Mouse (Mus musculus) C2C12 (cell line): Measurements from ENCODE around the gene Cplx3. TPM values are rescaled to one million over a fixed set of nuclear protein-coding genes. Genes with fewer than 3 reads are reported as not detected.

ENCODE experiments used
- H3K27me3 ChIP-seq: one replicate; pipeline ENCODE4 v1.6.1; 2011; ENCODE audit not compliant: control insufficient read depth, insufficient read depth, insufficient read length
- H3K36me3 ChIP-seq: one replicate; pipeline ENCODE4 v1.6.1; 2011; ENCODE audit not compliant: control insufficient read depth, insufficient read depth
- H3K4me3 ChIP-seq: one replicate; pipeline ENCODE4 v1.5.1; 2011; ENCODE audit warnings: mild to moderate bottlenecking, control low read depth; ENCODE audit not compliant: poor library complexity, insufficient read depth, severe bottlenecking
- H3K79me2 ChIP-seq: one replicate; pipeline ENCODE4 v1.6.1; 2011; ENCODE audit not compliant: control insufficient read depth, insufficient read depth
- H3K79me3 ChIP-seq: one replicate; pipeline ENCODE4 v1.6.1; 2011; ENCODE audit warnings: low read depth, control low read depth
- H3ac ChIP-seq: one replicate; pipeline ENCODE3; 2011; ENCODE audit warnings: low read depth; ENCODE audit not compliant: control insufficient read depth, insufficient read length
- CEBPB ChIP-seq: IDR thresholded peaks from one replicate; pipeline ENCODE4 v1.6.1; 2011; ENCODE audit warnings: low read depth, mild to moderate bottlenecking, control low read depth, moderate library complexity
- CTCF ChIP-seq: IDR thresholded peaks from one replicate; pipeline ENCODE4 v1.5.1; 2011; ENCODE audit not compliant: control insufficient read depth, insufficient read depth, insufficient read length
- FOSL1 ChIP-seq: IDR thresholded peaks from one replicate; pipeline ENCODE4 v1.8.0; 2011; ENCODE audit warnings: mild to moderate bottlenecking, low read length; ENCODE audit not compliant: poor library complexity, insufficient read depth, severe bottlenecking
- MAX ChIP-seq: IDR thresholded peaks from one replicate; pipeline ENCODE4 v1.6.1; 2011; ENCODE audit warnings: mild to moderate bottlenecking, control low read depth
- MYOD1 ChIP-seq: IDR thresholded peaks from one replicate; pipeline ENCODE4 v1.6.1; 2011; ENCODE audit warnings: low read depth; ENCODE audit not compliant: control insufficient read depth, insufficient read length
- MYOG ChIP-seq: IDR thresholded peaks from one replicate; pipeline ENCODE4 v1.6.1; 2011; ENCODE audit not compliant: control insufficient read depth, insufficient read length; ENCODE audit errors: extremely low read depth
- USF1 ChIP-seq: IDR thresholded peaks from one replicate; pipeline ENCODE4 v1.6.1; 2011; ENCODE audit warnings: low read depth, mild to moderate bottlenecking, control low read depth, moderate library complexity
- polyA plus RNA-seq: library from polyadenylated mRNA; unstranded; fragments of >200 nt; fragmentation: generic; extraction: Trizol; gene quantifications from one replicate; pipeline ENCODE4 v1.2.1, GENCODE M21; 2012; ENCODE audit warnings: missing spikeins

The Cplx3 gene
- polyA plus RNA-seq, 1 experiment = 0.06 TPM

- Histone ChIP-seq H3K4me3 (no peak overlapping the region), H3K79me3 (peaks cover 94% of the 10 kb centered on the region), H3K27me3 (no peaks in the 10 kb centered on the region), H3ac (peak overlapping the region; percentile 48), H3K36me3 (peaks cover 7% of the 10 kb centered on the region), H3K79me2 (peaks cover 100% of the 10 kb centered on the region)
- TF ChIP-seq FOSL1 (no peak), CEBPB (no peak), MAX (no peak), MYOD1 (no peak), CTCF (no peak), USF1 (no peak), MYOG (no peak)
These were observed 33.7 kb upstream of the Cplx3 start for GRCm38 (mm10) chr9:57639661-57640328.

GRCm38 (mm10) chr9:57638651-57639459, 32.8 kb upstream of the Cplx3 start:
- Histone ChIP-seq H3K4me3 (no peak overlapping the region), H3K27me3 (no peaks in the 10 kb centered on the region), H3ac (no peak overlapping the region), H3K36me3 (peaks cover 7% of the 10 kb centered on the region), H3K79me3 (peaks cover 88% of the 10 kb centered on the region), H3K79me2 (peaks cover 100% of the 10 kb centered on the region)
- no peak for TF ChIP-seq CTCF
- no peak for TF ChIP-seq CEBPB
- no peak for TF ChIP-seq USF1
- no peak for TF ChIP-seq MAX
- TF ChIP-seq MYOG = no peak
- TF ChIP-seq MYOD1 = no peak
- no peak for TF ChIP-seq FOSL1

DNA sequence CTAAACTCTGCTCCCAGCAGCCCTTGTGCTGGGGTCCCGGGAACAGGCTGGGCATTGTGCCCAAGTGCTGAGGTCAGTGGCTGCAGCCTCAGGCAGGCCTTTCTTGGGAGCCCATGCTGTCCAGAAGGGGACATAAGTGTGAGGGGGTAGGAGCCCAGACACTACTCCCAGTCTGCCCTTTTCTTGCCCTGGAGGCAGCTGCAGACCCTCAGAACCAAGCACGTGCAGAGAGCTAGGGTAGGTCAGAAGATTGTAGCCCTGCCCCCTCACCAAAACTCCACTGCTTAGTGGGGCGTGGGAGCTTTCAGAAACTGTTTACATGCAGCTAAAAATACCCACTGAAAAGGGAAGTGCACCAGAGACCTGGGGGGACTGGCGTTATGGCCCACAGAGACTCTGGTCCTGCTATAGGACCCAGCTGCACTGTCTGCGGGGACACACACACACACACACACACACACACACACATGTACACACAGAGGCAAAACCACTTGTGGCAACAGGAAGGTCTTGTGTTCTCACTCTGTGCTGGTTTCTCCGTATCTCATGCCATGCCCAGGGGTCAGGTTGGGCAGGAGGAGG, 31.8 kb upstream of the Cplx3 start:
- Histone ChIP-seq H3K36me3 (peaks cover 7% of the 10 kb centered on the region), H3K4me3 (no peak overlapping the region), H3K27me3 (no peaks in the 10 kb centered on the region), H3ac (peak overlapping the region; percentile 31), H3K79me3 (peaks cover 83% of the 10 kb centered on the region), H3K79me2 (peaks cover 99% of the 10 kb centered on the region)
- TF ChIP-seq MYOD1 = no peak
- no peak for TF ChIP-seq MYOG
- no peak for TF ChIP-seq CEBPB
- TF ChIP-seq USF1 = no peak
- no peak for TF ChIP-seq CTCF
- no peak for TF ChIP-seq FOSL1
- no peak for TF ChIP-seq MAX

GRCm38 (mm10) chr9:57637272-57637671, 31.2 kb upstream of the Cplx3 start:
- H3K79me2 ChIP-seq = peaks cover 99% of the 10 kb centered on the region
- peaks cover 83% of the 10 kb centered on the region for H3K79me3 ChIP-seq
- no peak overlapping the region for H3ac ChIP-seq
- peaks cover 7% of the 10 kb centered on the region for H3K36me3 ChIP-seq
- TF ChIP-seq CTCF = no peak
- no peak for TF ChIP-seq FOSL1
- no peak for TF ChIP-seq USF1
- no peak for TF ChIP-seq MYOG
- TF ChIP-seq CEBPB = no peak
- no peak for TF ChIP-seq MAX
- TF ChIP-seq MYOD1 = no peak
- H3K27me3 ChIP-seq = no peaks in the 10 kb centered on the region
- H3K4me3 ChIP-seq = no peak overlapping the region

GRCm38 (mm10) chr9:57633481-57634024, 27.5 kb upstream of the Cplx3 start:
- Histone ChIP-seq H3K79me3 (peaks cover 58% of the 10 kb centered on the region), H3K79me2 (peaks cover 75% of the 10 kb centered on the region), H3K27me3 (no peaks in the 10 kb centered on the region), H3K4me3 (no peak overlapping the region), H3K36me3 (peaks cover 23% of the 10 kb centered on the region), H3ac (no peak overlapping the region)
- TF ChIP-seq CTCF (peak; percentile 28), MYOD1 (peak; percentile 89), CEBPB (no peak)
